Mouse (Mus musculus) gastrocnemius, postnatal 4 days (tissue): ENCODE measurements around the gene Gm15091. TPM values are rescaled to one million over a fixed set of nuclear protein-coding genes. Genes with fewer than 3 reads are reported as not detected.
"Not testable (repeated sequence)": the region's sequence is repeated elsewhere in the genome, so short reads cannot be mapped to it uniquely, and the experiment has no call there.

Experiments used
- DNase-seq, 2 experiments: peaks; one replicate each; pipeline ENCODE4 v3.0.0; 2021 to 2022; ENCODE audit warnings: low spot score in 2 of 2, mixed read lengths in 2 of 2
- long read RNA-seq, 2 experiments: library from polyadenylated mRNA; stranded (forward); transcript quantifications; one replicate each; pipeline ENCODE4 v2.0.0; 2021
- total RNA-seq, 2 experiments: library from RNA; stranded (reverse); gene quantifications; 2 replicates each; pipeline ENCODE4 v1.2.3; 2021

The Gm15091 gene
- total RNA-seq = not detected
- long read RNA-seq, experiment 1 = 0 reads
- long read RNA-seq, experiment 2 = 0 reads

DNA sequence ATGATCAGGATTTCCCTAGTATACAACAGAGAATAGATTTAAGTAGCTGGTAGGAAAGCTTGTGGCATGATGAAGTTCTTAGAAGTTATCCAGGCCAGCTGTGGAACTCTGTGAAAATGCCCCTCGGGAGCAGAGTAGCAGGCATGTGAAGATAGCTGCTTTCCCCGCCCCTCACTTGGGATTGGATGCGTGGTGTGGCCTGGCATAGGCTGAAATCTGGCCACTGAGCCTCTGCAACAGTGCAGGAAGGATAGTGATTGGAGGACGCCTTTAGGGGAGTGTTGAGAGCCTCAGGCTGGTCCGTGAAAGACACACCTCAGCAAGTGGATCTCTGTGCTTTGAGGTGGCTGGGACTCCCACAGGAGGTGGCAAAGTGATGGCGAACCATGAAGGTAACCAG is at the start of gene Gm15091:
Gene Gm15091 (plus strand): TSS at position 301 of the 400 bp plus-strand sequence.
- DNase-seq = not testable (repeated sequence)

Other genes with a start within 250 kb of the Gm15091 start
- gene Gm15097, start 157.2 kb upstream of the Gm15091 start, total RNA-seq = not detected